Mouse (Mus musculus): ENCODE results near the gene Fkbp5.
"Not testable (repeated sequence)": the region's sequence is repeated elsewhere in the genome, so short reads cannot be mapped to it uniquely, and the experiment has no call there.

Fkbp5 gene

GRCm38 (mm10) chr17:28373821-28374220 is 143.5 kb downstream of the Fkbp5 start:
- peak; percentile 37 for DNase-seq (ENCODE audit: low spot score)

- no peak for DNase-seq (ENCODE audit: low spot score)
Measured at GRCm38 (mm10) chr17:28371941-28372340, 145.4 kb downstream of the Fkbp5 start.

- DNase-seq (ENCODE audit: low spot score), result no peak
Measured at GRCm38 (mm10) chr17:28371286-28371685, 146.0 kb downstream of the Fkbp5 start.

GRCm38 (mm10) chr17:28369056-28369455 is 148.3 kb downstream of the Fkbp5 start:
- DNase-seq (ENCODE audit: low spot score), result no peak

- peak; percentile 51 for DNase-seq (ENCODE audit: low spot score)
Measured at GRCm38 (mm10) chr17:28368449-28368848, 148.9 kb downstream of the Fkbp5 start.

- DNase-seq (ENCODE audit: low spot score), result no peak
Measured at GRCm38 (mm10) chr17:28365122-28365521, 152.2 kb downstream of the Fkbp5 start, which contains the start of gene Tulp1. Tulp1 (minus strand) TSS chr17:28365222.

- DNase-seq (ENCODE audit: low spot score), result no peak
Measured at GRCm38 (mm10) chr17:28363507-28363906, 153.8 kb downstream of the Fkbp5 start.

GRCm38 (mm10) chr17:28362653-28363292 is 154.6 kb downstream of the Fkbp5 start:
- no peak for DNase-seq (ENCODE audit: low spot score)

GRCm38 (mm10) chr17:28361921-28362652 is 155.2 kb downstream of the Fkbp5 start:
- DNase-seq (ENCODE audit: low spot score), result no peak

GRCm38 (mm10) chr17:28360531-28361277 is 156.6 kb downstream of the Fkbp5 start:
- DNase-seq (ENCODE audit: low spot score), result no peak

GRCm38 (mm10) chr17:28358576-28359261 is 158.6 kb downstream of the Fkbp5 start:
- DNase-seq (ENCODE audit: low spot score), result not testable (repeated sequence)

GRCm38 (mm10) chr17:28355871-28356270 is 161.5 kb downstream of the Fkbp5 start:
- DNase-seq (ENCODE audit: low spot score), result no peak

- no peak for DNase-seq (ENCODE audit: low spot score)
Measured at GRCm38 (mm10) chr17:28352018-28352417, 165.3 kb downstream of the Fkbp5 start.

GRCm38 (mm10) chr17:28351353-28351890 is 165.9 kb downstream of the Fkbp5 start:
- DNase-seq (ENCODE audit: low spot score), result no peak

- no peak for DNase-seq (ENCODE audit: low spot score)
Measured at GRCm38 (mm10) chr17:28350466-28351352, 166.6 kb downstream of the Fkbp5 start, which contains the start of gene Tead3. Tead3 (minus strand) TSS chr17:28350817.

- no peak for DNase-seq (ENCODE audit: low spot score)
Measured at GRCm38 (mm10) chr17:28349901-28350465, 167.3 kb downstream of the Fkbp5 start.

GRCm38 (mm10) chr17:28349264-28349880 is 168.0 kb downstream of the Fkbp5 start:
- DNase-seq (ENCODE audit: low spot score), result no peak

Measured in spleen, adult 12 weeks (tissue).